Mouse (Mus musculus) ES-Bruce4 (cell line): ENCODE data around the gene Cep70.

Experiments used
- CTCF ChIP-seq: IDR thresholded peaks from one replicate; pipeline ENCODE4 v1.8.1; 2011; ENCODE audit warnings: low read depth, low read length
- POLR2A ChIP-seq: IDR thresholded peaks from one replicate; pipeline ENCODE4 v1.8.1; 2011; ENCODE audit warnings: low read length; ENCODE audit not compliant: insufficient read depth

DNA sequence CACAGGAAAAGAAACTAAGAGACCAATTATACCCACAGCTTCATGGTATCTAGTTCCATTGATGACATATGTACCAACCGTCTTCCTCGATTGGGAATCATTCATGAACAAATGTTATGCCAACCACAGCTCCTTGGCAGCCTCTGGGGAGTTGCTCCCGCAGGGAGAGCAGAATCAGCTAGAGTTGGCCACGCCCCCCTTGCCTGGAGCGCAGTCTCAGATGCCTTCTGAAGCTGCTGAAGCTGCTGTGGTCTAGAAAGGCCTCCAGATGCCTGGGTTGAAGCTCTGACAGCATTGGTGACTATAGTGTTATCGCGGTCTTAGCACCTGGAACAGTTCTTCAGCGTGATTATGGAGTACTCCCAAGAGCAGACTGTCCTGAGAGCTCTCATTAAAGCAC is 5.1 kb downstream of the Cep70 start:
- TF ChIP-seq POLR2A (no peak), CTCF (no peak)
